Mouse (Mus musculus) hindbrain, embryonic 13.5 days (tissue): ENCODE data around the gene Lrrc72. TPM values are rescaled to one million over a fixed set of nuclear protein-coding genes. Genes with fewer than 3 reads are reported as not detected.

Source experiments
- ATAC-seq: fragments of 200-750 bp; cut with Nextera tagmentation; 2 replicates; pipeline ENCODE4 v1.8.0; 2017; ENCODE audit warnings: moderate TSS enrichment; ENCODE audit not compliant: low FRiP score
- H3K27ac ChIP-seq: fragments of 300-500 bp; sonication (generic); 2 replicates; pipeline ENCODE4 v1.5.1; 2015; ENCODE audit warnings: inconsistent platforms, mild to moderate bottlenecking, moderate library complexity
- H3K27me3 ChIP-seq: fragments of 300-500 bp; sonication (generic); 2 replicates; pipeline ENCODE4 v1.6.1; 2015; ENCODE audit warnings: mild to moderate bottlenecking, inconsistent platforms
- H3K36me3 ChIP-seq: fragments of 300-500 bp; sonication (generic); 2 replicates; pipeline ENCODE4 v1.6.1; 2015; ENCODE audit warnings: mild to moderate bottlenecking, inconsistent platforms
- H3K4me1 ChIP-seq: fragments of 300-500 bp; sonication (generic); replicated peaks from 2 replicates; pipeline ENCODE4 v1.6.1; 2015; ENCODE audit warnings: inconsistent platforms
- H3K4me2 ChIP-seq: fragments of 300-500 bp; sonication (generic); 2 replicates; pipeline ENCODE4 v1.6.1; 2015; ENCODE audit warnings: inconsistent platforms, mild to moderate bottlenecking, moderate library complexity
- H3K4me3 ChIP-seq: fragments of 300-500 bp; sonication (generic); 2 replicates; pipeline ENCODE4 v1.5.1; 2015; ENCODE audit warnings: mild to moderate bottlenecking, inconsistent platforms
- H3K9ac ChIP-seq: fragments of 300-500 bp; sonication (generic); 2 replicates; pipeline ENCODE4 v1.6.1; 2015; ENCODE audit warnings: mild to moderate bottlenecking, inconsistent platforms
- H3K9me3 ChIP-seq: fragments of 300-500 bp; sonication (generic); 2 replicates; pipeline ENCODE4 v1.6.1; 2016; ENCODE audit warnings: inconsistent platforms
- WGBS: fragments of 180-500 bp; shearing (Covaris S2); methylation state at CpG from one replicate; pipeline ENCODE4 v1.1.7; 2015; 5-methylcytosine and 5-hydroxymethylcytosine counted together
- polyA plus RNA-seq: library from polyadenylated mRNA; unstranded; fragments of >200 nt; fragmentation: Nextera tagmentation; extraction: Ambion mirVana; gene quantifications from 2 replicates; pipeline ENCODE4 v1.2.1, GENCODE M21; 2015

Gene Lrrc72
- polyA plus RNA-seq, result not detected in 2 replicates

DNA sequence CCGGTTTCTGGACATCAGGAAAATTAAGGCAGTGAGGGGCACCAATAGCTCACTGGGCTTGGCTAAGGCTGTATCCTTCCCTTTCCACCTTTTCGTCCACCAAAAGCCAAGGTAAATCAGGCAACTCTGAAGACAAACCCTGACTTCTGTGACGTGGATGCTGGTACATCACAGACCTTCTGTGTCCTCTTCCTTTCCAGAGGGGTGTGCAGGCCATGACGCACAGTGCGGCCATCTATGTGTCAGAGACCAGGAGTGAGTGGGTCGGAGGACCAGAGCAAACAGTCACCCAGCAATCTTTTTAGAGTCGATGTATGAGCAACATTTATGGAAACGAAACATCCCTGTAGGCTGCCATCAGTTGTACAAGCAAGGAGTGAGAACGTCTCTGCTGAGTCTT, at the start of gene Lrrc72:
Gene Lrrc72 (minus strand): TSS at position 101 of the 400 bp plus-strand sequence.
- no peaks in the 10 kb centered on the region for H3K27me3 ChIP-seq
- H3K4me2 ChIP-seq, result no peak within 1 kb of the TSS
- H3K9me3 ChIP-seq, result no peaks in the 10 kb centered on the region
- no peak within 1 kb of the TSS for H3K4me3 ChIP-seq
- H3K4me1 ChIP-seq, result no peaks in the 10 kb centered on the region
- no peak within 1 kb of the TSS for H3K9ac ChIP-seq
- no peaks in the 10 kb centered on the region for H3K36me3 ChIP-seq
- WGBS, result 94% methylated on average over 9 of the region's 9 CpGs
- no peak within 1 kb of the TSS for H3K27ac ChIP-seq
- no peak for ATAC-seq

DNA sequence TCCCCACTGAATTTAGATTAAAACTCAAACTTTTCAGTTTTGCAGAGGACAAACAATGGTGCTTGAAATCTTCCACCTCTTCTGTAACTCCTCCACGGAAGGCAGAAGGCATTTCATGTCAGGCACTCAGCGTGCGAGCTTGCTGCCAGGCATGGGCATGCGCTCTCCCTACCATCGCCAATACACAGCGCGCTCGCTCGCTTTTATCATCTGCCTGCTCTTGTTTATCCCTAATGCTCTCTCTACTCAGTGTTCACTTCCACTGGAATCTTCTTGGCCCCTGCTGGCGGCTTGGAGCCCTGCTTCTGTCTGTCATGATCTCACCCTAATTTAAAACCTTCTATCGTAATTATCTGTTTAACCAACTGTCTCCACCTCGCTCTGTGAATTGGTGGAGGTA, 49.1 kb upstream of the Lrrc72 start:
- no peak for ATAC-seq
- Histone ChIP-seq H3K4me1 (no peaks in the 10 kb centered on the region), H3K9me3 (no peaks in the 10 kb centered on the region), H3K4me3 (no peak overlapping the region), H3K9ac (no peak overlapping the region), H3K36me3 (no peaks in the 10 kb centered on the region), H3K27ac (no peak overlapping the region), H3K27me3 (no peaks in the 10 kb centered on the region), H3K4me2 (no peak overlapping the region)
- 84% methylated on average over 12 of the region's 12 CpGs for WGBS

DNA sequence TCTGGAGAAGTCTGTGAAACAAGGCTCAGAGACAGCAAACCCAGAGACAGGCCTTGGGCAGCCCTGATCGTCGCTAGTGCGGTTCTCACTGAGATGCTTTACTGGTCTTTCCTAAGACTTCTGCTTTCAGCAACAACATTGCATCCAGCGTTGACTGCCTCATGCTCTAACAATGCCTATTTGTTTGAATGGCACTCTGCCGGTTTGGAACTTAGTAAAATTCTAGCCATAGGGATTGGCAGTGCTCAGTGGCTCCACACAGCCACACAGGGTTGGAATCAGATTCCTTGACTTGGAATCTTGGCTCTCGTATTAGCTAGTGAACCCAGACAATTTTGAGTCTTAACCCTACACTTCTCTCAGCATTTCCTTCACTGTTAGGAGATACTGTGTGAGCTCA, 38.1 kb upstream of the Lrrc72 start:
- ATAC-seq, result no peak
- no peaks in the 10 kb centered on the region for H3K4me1 ChIP-seq
- H3K9ac ChIP-seq, result no peak overlapping the region
- 0 out of 2 replicates have a peak, but pooled peaks cover 3% of the 10 kb centered on the region for H3K27me3 ChIP-seq
- no peak overlapping the region for H3K4me3 ChIP-seq
- H3K9me3 ChIP-seq, result no peaks in the 10 kb centered on the region
- H3K27ac ChIP-seq, result no peak overlapping the region
- no peaks in the 10 kb centered on the region for H3K36me3 ChIP-seq
- no peak overlapping the region for H3K4me2 ChIP-seq
- 80% methylated on average over 6 of the region's 6 CpGs for WGBS

DNA sequence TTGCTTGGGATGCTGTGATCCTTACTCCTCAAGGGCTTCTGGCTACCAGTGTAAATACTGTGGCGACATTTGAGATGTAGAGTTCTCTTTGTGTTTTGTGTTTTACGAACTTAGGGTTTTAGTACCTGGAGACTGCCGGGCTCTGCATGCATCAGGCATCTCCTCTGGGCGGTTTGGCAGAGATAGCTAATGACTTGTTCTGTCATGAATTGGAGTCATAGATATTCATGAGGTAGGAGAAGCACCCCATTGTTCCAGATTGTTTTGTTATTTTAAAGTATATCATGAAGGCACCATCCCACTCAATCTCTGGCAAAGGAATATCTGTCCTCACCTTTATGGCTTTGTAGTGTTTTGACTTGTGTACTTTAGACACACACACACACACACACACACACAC, 37.3 kb upstream of the Lrrc72 start:
- ATAC-seq, result no peak

DNA sequence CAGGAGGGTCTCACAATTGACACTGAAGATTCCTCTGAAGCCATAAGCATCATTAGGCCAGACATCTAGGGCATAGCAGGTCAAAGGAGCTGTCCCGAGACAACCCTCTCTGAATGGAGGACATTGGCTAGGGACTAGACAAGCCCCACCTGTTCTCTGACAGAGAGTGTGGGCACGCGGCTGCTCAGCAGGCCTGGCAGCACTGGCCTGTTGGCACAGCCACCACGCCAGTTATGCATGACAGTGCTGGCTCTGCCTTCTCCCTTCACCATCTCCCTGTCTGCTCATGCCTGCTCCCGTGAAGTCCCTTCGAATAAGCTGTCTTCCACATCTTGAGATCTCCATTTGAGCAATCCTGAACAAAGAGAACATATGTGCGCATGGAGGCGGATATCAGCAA, 36.4 kb upstream of the Lrrc72 start:
- 88% methylated on average over 8 of the region's 8 CpGs for WGBS
- H3K4me1 ChIP-seq, result no peaks in the 10 kb centered on the region
- no peak for ATAC-seq
- H3K4me2 ChIP-seq, result no peak overlapping the region
- no peak overlapping the region for H3K4me3 ChIP-seq
- H3K27ac ChIP-seq, result no peak overlapping the region
- H3K27me3 ChIP-seq, result 0 out of 2 replicates have a peak, but pooled peaks cover 3% of the 10 kb centered on the region
- H3K9me3 ChIP-seq, result no peaks in the 10 kb centered on the region
- H3K36me3 ChIP-seq, result no peaks in the 10 kb centered on the region
- H3K9ac ChIP-seq, result no peak overlapping the region

More for the DNA sequence above, 37.3 kb upstream of the Lrrc72 start:
- no peak overlapping the region for H3K4me3 ChIP-seq
- H3K27ac ChIP-seq, result no peak overlapping the region
- 0 out of 2 replicates have a peak, but pooled peaks cover 3% of the 10 kb centered on the region for H3K27me3 ChIP-seq
- H3K4me2 ChIP-seq, result no peak overlapping the region
- H3K4me1 ChIP-seq, result no peaks in the 10 kb centered on the region
- H3K9me3 ChIP-seq, result no peaks in the 10 kb centered on the region
- WGBS, result 77% methylated on average over 4 of the region's 4 CpGs
- no peaks in the 10 kb centered on the region for H3K36me3 ChIP-seq
- no peak overlapping the region for H3K9ac ChIP-seq

DNA sequence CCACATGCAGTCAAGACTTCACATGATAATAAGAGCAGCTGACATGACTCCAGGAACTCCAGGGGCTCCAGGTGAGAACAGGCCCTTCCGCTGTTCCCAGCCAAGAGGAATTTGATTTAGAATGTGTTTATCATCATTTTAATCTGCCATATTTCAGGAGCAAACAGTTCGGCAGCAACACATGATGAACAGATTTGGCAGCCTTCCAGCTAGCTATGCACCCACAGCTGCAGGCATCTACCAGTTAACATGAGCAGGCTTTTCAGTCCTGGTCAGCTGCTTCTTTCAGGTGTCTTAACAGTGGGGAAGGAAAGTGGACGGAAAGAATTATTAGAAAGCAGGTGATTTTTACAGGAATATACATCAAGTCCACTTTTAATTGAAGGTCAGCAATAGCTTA, 21.6 kb upstream of the Lrrc72 start:
- WGBS, result 80% methylated on average over 3 of the region's 3 CpGs
- Histone ChIP-seq H3K4me1 (no peaks in the 10 kb centered on the region), H3K27me3 (no peaks in the 10 kb centered on the region), H3K4me3 (no peak overlapping the region), H3K9me3 (no peaks in the 10 kb centered on the region), H3K9ac (no peak overlapping the region), H3K4me2 (no peak overlapping the region), H3K36me3 (no peaks in the 10 kb centered on the region), H3K27ac (no peak overlapping the region)
- no peak for ATAC-seq

DNA sequence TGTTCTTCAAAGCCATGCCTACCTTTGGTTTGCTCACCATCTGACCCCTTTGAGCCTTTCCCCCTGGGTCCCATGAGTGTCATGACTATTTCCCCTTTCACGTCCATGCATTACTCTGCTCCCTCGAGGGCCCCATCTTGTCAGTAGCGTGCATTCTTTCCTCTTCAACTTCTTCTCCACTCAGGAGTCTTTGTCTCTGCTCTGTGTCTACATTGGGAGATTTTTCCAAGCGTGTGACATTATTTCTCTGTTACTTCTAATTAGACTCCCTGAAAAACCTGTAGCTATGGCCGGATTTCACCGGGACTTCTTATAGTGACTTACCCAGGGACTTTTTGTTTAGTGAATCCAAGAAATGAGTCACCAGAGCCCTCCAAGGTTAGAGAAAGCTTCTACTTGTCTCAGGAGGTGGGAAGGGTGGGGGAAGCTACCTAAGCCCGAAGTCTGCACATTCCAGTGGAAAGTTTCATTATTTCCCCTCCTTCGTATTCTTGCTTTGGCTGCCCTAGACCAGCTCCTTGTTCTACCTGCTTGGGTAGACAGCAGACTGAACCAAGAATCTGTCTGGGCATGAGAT, 14.6 kb upstream of the Lrrc72 start:
- Histone ChIP-seq H3K36me3 (no peaks in the 10 kb centered on the region), H3K27ac (no peak overlapping the region), H3K27me3 (no peaks in the 10 kb centered on the region), H3K4me3 (no peak overlapping the region), H3K4me2 (no peak overlapping the region), H3K4me1 (no peaks in the 10 kb centered on the region), H3K9me3 (no peaks in the 10 kb centered on the region), H3K9ac (no peak overlapping the region)
- no peak for ATAC-seq
- WGBS, result 89% methylated on average over 8 of the region's 8 CpGs

DNA sequence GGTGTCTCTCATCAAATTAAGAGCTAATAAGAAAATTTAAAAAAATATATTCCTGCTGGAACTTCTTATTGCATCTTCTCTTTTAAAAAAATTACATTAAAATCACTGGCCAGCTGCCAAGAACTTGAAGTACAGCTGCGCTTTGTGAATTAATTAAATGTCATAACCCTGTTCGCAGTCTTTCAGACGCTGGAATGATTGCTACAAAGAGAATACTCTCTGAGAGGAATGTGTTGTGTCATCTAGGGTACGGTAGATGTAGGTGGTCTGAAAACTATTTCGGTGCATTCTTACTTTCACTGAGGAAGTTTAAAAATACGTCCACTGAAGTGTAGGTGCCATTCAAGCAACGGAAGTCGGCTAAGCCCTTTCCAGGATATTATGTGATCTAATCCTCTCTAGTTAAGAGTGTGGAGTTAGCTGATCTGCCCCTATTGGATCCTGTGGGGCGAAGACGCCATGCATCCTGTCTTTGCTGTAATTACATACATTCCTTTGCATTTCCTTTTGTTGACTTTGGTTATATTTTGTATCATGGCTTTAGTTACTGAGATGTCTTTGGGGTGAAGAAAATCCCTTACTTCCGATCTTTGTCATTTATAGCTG, 9.0 kb upstream of the Lrrc72 start:
- H3K9ac ChIP-seq, result no peak overlapping the region
- no peak for ATAC-seq
- no peaks in the 10 kb centered on the region for H3K4me1 ChIP-seq
- no peaks in the 10 kb centered on the region for H3K27me3 ChIP-seq
- 73% methylated on average over 11 of the region's 11 CpGs for WGBS
- no peak overlapping the region for H3K4me3 ChIP-seq
- no peaks in the 10 kb centered on the region for H3K36me3 ChIP-seq
- H3K27ac ChIP-seq, result no peak overlapping the region
- H3K9me3 ChIP-seq, result no peaks in the 10 kb centered on the region
- H3K4me2 ChIP-seq, result no peak overlapping the region

DNA sequence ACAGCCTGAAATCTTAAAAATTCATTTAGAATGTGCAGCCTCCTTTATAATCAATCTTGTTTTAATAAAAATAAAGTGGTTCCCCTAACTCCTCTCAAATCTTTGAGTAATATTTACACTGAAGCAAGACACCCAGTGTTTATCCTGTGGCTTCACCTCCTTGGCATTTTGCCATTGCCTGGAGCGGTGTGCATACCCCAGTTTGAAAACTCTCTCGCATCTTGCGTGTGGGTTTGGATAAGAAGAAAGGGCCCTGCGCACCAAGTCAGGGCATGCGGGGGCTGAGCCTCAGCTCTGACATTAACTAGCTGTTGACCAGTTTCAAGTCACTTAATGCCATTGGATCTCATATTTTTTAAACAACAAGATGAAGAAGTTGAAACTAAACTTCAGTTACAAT, 2.2 kb upstream of the Lrrc72 start:
- Histone ChIP-seq H3K9ac (no peak overlapping the region), H3K4me2 (no peak overlapping the region), H3K36me3 (no peaks in the 10 kb centered on the region), H3K9me3 (no peaks in the 10 kb centered on the region), H3K4me1 (no peaks in the 10 kb centered on the region), H3K4me3 (no peak overlapping the region), H3K27me3 (no peaks in the 10 kb centered on the region), H3K27ac (no peak overlapping the region)
- 63% methylated on average over 5 of the region's 5 CpGs for WGBS
- ATAC-seq, result no peak

DNA sequence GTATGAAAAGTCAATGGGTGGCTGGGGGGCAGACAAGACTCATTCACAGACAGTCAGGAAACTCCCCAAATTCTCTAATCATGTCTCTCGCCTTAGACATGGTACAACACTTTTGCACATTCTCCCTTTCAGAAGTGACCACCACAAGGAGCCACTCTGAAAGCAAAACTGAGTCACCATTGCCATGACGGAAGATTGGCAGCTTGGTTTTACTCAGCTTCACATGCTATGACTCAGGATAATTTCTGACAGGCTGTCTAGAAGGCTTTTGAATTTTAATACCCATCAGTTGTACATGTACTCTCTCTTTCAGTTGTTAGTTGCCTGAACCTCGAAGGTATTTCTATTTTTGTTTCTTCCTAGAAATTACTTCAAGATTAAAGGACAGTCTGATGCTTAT, 12.0 kb downstream of the Lrrc72 start:
- no peaks in the 10 kb centered on the region for H3K4me1 ChIP-seq
- no peak for ATAC-seq
- 93% methylated on average over 3 of the region's 3 CpGs for WGBS

DNA sequence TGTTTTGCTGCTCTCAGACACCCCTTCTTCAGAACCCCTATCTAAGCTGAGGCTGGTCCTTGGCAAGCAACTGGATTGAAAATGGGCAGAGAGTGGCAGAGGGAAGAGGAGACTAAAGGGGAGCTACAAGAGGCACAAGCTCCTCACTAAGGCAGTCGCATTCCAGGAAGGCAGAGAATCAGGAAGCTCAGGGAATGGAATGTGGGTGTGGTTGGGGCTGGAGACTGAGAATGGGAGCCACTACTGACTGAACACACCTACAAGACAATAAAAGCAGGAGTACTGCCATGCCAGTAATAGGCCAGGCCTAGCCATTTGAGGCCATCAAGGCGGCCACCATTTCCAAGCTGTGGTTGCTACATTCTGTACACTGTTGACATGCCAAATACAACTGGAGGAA, 21.8 kb downstream of the Lrrc72 start:
- H3K4me3 ChIP-seq, result no peak overlapping the region
- H3K4me1 ChIP-seq, result no peaks in the 10 kb centered on the region
- H3K9me3 ChIP-seq, result no peaks in the 10 kb centered on the region
- no peak overlapping the region for H3K4me2 ChIP-seq
- no peaks in the 10 kb centered on the region for H3K27me3 ChIP-seq
- no peak overlapping the region for H3K9ac ChIP-seq
- no peak for ATAC-seq
- no peak overlapping the region for H3K27ac ChIP-seq
- no peaks in the 10 kb centered on the region for H3K36me3 ChIP-seq
- WGBS, result 91% methylated on average over 2 of the region's 2 CpGs

More for the DNA sequence above, 12.0 kb downstream of the Lrrc72 start:
- Histone ChIP-seq H3K4me3 (no peak overlapping the region), H3K4me2 (no peak overlapping the region), H3K27me3 (no peaks in the 10 kb centered on the region), H3K27ac (no peak overlapping the region), H3K9me3 (no peaks in the 10 kb centered on the region), H3K9ac (no peak overlapping the region), H3K36me3 (no peaks in the 10 kb centered on the region)

DNA sequence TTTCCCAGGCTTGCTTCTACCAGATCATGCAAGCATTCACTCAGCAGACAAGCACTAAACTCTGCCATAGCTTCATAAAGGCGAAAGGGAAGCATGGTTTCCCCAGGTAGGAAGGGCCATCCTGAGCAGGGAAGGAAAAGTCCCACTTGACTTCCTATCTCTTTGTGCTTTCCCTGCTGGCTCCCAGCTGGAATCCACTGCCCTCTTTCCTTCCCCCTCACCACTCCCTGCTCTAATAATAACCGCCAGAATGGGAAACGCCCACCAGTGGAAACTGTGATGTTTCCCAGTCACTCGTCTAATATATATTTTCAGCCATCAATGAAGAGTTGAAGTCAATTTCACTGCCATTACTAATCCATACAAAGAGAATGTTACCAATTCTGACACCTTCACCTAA, 28.8 kb downstream of the Lrrc72 start:
- Histone ChIP-seq H3K36me3 (no peaks in the 10 kb centered on the region), H3K9ac (no peak overlapping the region), H3K27me3 (no peaks in the 10 kb centered on the region), H3K4me2 (no peak overlapping the region), H3K4me3 (no peak overlapping the region), H3K27ac (no peak overlapping the region), H3K4me1 (no peaks in the 10 kb centered on the region), H3K9me3 (no peaks in the 10 kb centered on the region)
- no peak for ATAC-seq
- 69% methylated on average over 4 of the region's 4 CpGs for WGBS

DNA sequence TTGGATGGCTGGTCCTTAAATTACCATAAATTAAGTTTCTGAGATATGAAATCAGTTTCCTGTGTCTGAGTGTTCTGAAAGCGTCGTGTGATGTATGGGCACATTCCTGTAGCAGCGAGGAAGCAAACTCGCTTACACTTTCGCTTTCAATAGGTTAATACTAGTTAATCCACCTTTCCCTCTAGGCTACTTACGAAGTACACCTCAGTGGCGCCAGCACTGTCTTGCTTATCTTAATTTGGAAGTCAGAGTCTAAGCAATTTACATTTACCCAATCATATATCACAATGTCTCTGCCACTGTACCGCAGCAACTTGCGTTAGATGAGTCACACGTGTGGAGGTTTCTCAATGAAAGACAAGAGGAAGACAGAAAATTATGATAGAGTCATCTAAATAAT, 36.3 kb downstream of the Lrrc72 start:
- H3K4me1 ChIP-seq, result peaks cover 8% of the 10 kb centered on the region; the same call in 1 of the 2 replicates
- H3K4me3 ChIP-seq, result no peak overlapping the region
- no peak overlapping the region for H3K9ac ChIP-seq
- H3K9me3 ChIP-seq, result no peaks in the 10 kb centered on the region
- H3K36me3 ChIP-seq, result no peaks in the 10 kb centered on the region
- no peak for ATAC-seq
- no peak overlapping the region for H3K27ac ChIP-seq
- no peak overlapping the region for H3K4me2 ChIP-seq
- H3K27me3 ChIP-seq, result no peaks in the 10 kb centered on the region
- WGBS, result 82% methylated on average over 10 of the region's 10 CpGs
